Mouse (Mus musculus) kidney, adult 2 months (tissue): Measurements from ENCODE around the gene Ctnnbip1. TPM values are rescaled to one million over a fixed set of nuclear protein-coding genes. Genes with fewer than 3 reads are reported as not detected.
A peak's percentile ranks its signal among the peaks of the same experiment; 100 is the strongest.

Experiments
- DNase-seq: peaks from one replicate; pipeline ENCODE4 v3.0.0; 2021
- H3K27ac ChIP-seq: fragments of 200-500 bp; 2 replicates; pipeline ENCODE4 v1.5.1; 2012; ENCODE audit warnings: low read depth, low read length, control low read depth, inconsistent platforms; ENCODE audit not compliant: insufficient read depth
- H3K27me3 ChIP-seq: fragments of 200-500 bp; replicated peaks from 2 replicates; pipeline ENCODE4 v1.6.1; 2012; ENCODE audit warnings: mild to moderate bottlenecking, moderate library complexity, low read length, inconsistent platforms; ENCODE audit not compliant: control insufficient read depth, insufficient read depth
- H3K36me3 ChIP-seq: fragments of 200-500 bp; 2 replicates; pipeline ENCODE4 v1.6.1; 2012; ENCODE audit warnings: mild to moderate bottlenecking, moderate library complexity, low read length, inconsistent platforms; ENCODE audit not compliant: control insufficient read depth, insufficient read depth
- H3K4me1 ChIP-seq: fragments of 200-500 bp; 2 replicates; pipeline ENCODE4 v1.6.1; 2011; ENCODE audit warnings: low read length; ENCODE audit not compliant: control insufficient read depth, insufficient read depth
- H3K4me3 ChIP-seq: fragments of 200-500 bp; 2 replicates; pipeline ENCODE4 v1.5.1; 2011; ENCODE audit warnings: mild to moderate bottlenecking, low read depth, low read length, control low read depth; ENCODE audit not compliant: insufficient read depth
- CTCF ChIP-seq: fragments of 200-500 bp; conservative IDR thresholded peaks from 2 replicates; pipeline ENCODE4 v1.5.1; 2011; ENCODE audit warnings: low read depth, mild to moderate bottlenecking, control low read depth, low read length, moderate library complexity, mixed read lengths; ENCODE audit not compliant: insufficient read depth, insufficient read length
- POLR2A ChIP-seq: fragments of 200-500 bp; IDR thresholded peaks from one replicate; pipeline ENCODE4 v1.6.1; 2011; ENCODE audit warnings: low read depth, low read length, control low read depth
- WGBS: fragments of 180-500 bp; shearing (Covaris S2); methylation state at CpG from one replicate; pipeline ENCODE4 v1.1.7; 2018; 5-methylcytosine and 5-hydroxymethylcytosine counted together
- polyA plus RNA-seq: library from polyadenylated mRNA; depleted of rRNA; stranded (reverse); fragments of >200 nt; gene quantifications from 2 replicates; pipeline ENCODE4 v1.2.3, GENCODE M21; 2012

The Ctnnbip1 gene
- polyA plus RNA-seq, 1 experiment = 24.4 TPM

GRCm38 (mm10) chr4:149561986-149562904, 44.2 kb downstream of the Ctnnbip1 start:
- no peaks in the 10 kb centered on the region for H3K4me1 ChIP-seq
- DNase-seq = peak; percentile 35
- H3K27me3 ChIP-seq = no peaks in the 10 kb centered on the region
- H3K4me3 ChIP-seq = no peak overlapping the region
- no peak overlapping the region for H3K27ac ChIP-seq
- no peak for TF ChIP-seq POLR2A
- no peak for TF ChIP-seq CTCF
- H3K36me3 ChIP-seq = no peaks in the 10 kb centered on the region
- 65% methylated on average over 21 of the region's 21 CpGs for WGBS

GRCm38 (mm10) chr4:149562905-149563347, 44.9 kb downstream of the Ctnnbip1 start:
- Histone ChIP-seq H3K27ac (no peak overlapping the region), H3K4me1 (no peaks in the 10 kb centered on the region), H3K36me3 (no peaks in the 10 kb centered on the region), H3K27me3 (no peaks in the 10 kb centered on the region), H3K4me3 (no peak overlapping the region)
- WGBS = 60% methylated on average over 7 of the region's 7 CpGs
- DNase-seq = peak; percentile 31
- TF ChIP-seq POLR2A (no peak), CTCF (no peak)

GRCm38 (mm10) chr4:149563941-149564361, 45.9 kb downstream of the Ctnnbip1 start:
- no peaks in the 10 kb centered on the region for H3K27me3 ChIP-seq
- H3K36me3 ChIP-seq = no peaks in the 10 kb centered on the region
- H3K27ac ChIP-seq = no peak overlapping the region
- no peak for DNase-seq
- no peaks in the 10 kb centered on the region for H3K4me1 ChIP-seq
- H3K4me3 ChIP-seq = no peak overlapping the region
- TF ChIP-seq POLR2A = no peak
- TF ChIP-seq CTCF = no peak
- WGBS = 87% methylated on average over 10 of the region's 10 CpGs

GRCm38 (mm10) chr4:149564452-149565407, 46.7 kb downstream of the Ctnnbip1 start:
- TF ChIP-seq POLR2A (no peak), CTCF (no peak; the same call in 1 of the 2 replicates)
- Histone ChIP-seq H3K27me3 (no peaks in the 10 kb centered on the region), H3K27ac (no peak overlapping the region), H3K4me1 (no peaks in the 10 kb centered on the region), H3K36me3 (no peaks in the 10 kb centered on the region), H3K4me3 (peak overlapping the region; percentile 1; the same call in 1 of the 2 replicates)
- WGBS = 47% methylated on average over 20 of the region's 20 CpGs
- peak; percentile 86 for DNase-seq

GRCm38 (mm10) chr4:149567432-149568026, 49.5 kb downstream of the Ctnnbip1 start:
- TF ChIP-seq POLR2A (no peak), CTCF (no peak)
- 51% methylated on average over 8 of the region's 8 CpGs for WGBS
- H3K4me3 ChIP-seq = no peak overlapping the region
- DNase-seq = peak; percentile 80
- no peaks in the 10 kb centered on the region for H3K36me3 ChIP-seq
- H3K4me1 ChIP-seq = peaks cover 11% of the 10 kb centered on the region; the same call in 1 of the 2 replicates
- H3K27ac ChIP-seq = no peak overlapping the region
- H3K27me3 ChIP-seq = no peaks in the 10 kb centered on the region

GRCm38 (mm10) chr4:149568622-149569021, 50.6 kb downstream of the Ctnnbip1 start:
- no peak overlapping the region for H3K4me3 ChIP-seq
- no peak for DNase-seq
- WGBS = 76% methylated on average over 6 of the region's 6 CpGs
- no peaks in the 10 kb centered on the region for H3K27me3 ChIP-seq
- TF ChIP-seq CTCF = no peak
- TF ChIP-seq POLR2A = no peak
- no peaks in the 10 kb centered on the region for H3K36me3 ChIP-seq
- no peak overlapping the region for H3K27ac ChIP-seq
- peaks cover 15% of the 10 kb centered on the region; the same call in 1 of the 2 replicates for H3K4me1 ChIP-seq
